Mouse (Mus musculus): ENCODE results near the gene BC030500.

The BC030500 gene

DNA sequence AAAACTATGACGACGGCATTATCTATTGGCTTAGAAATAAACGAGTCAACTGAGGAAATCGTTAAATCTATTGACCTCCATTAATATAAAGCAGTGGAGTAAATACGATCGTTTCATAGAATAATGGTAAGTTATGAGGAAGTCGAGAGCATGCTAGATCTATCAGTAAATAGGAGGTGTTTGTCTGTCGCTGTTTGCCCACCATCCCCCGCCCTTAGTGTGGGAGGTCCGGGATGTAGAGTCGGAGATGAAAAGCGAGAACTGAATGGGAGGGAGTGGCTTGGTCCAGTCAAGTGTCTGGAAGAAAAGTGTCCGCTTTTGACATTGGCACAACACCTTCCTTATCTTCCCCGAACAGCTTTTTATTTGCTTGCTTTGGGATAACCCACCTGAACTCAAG, at the start of gene BC030500:
Gene BC030500 (plus strand): TSS at position 79 of the 400 bp plus-strand sequence.
- DNase-seq (ENCODE audit: low read depth, low spot score), result no peak

DNA sequence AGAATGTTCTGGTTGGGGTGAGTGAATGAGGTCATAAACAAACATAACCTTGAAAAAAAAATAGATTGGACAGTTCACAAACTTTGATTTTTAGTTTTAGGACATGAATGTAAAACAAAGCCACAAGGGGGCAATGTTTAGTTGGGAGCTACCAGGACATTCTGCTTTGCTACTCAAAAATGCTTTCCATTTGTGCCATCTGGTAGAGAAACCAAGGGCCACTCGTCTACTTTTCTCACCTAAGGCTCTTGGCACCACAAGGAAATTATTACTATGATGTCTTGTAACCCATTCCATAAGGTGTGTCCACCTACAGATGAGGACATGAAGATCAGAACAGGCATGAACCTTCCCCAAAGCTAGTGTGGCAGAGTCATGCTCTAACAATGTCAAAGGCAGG, 25.1 kb upstream of the BC030500 start:
- DNase-seq (ENCODE audit: low read depth, low spot score), result no peak

DNA sequence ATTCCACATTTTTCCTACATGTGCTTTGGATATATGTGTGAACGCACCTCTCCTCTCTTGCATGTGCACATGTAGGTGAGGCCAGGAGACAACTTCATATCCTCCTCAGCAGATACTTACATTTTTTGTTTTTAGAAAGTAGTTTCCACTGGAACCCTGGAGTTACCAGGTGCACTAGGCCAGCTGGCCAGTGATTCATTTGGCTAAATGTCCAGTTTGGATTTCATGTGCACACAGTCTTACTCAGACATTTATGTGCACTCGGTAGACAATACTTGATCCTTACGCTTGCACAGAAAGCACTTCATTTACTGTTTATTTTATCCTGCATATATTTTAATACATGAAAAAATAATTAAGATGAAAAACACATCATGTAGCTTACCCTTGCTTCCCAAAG, 21.0 kb upstream of the BC030500 start:
- no peak for DNase-seq (ENCODE audit: low read depth, low spot score)

DNA sequence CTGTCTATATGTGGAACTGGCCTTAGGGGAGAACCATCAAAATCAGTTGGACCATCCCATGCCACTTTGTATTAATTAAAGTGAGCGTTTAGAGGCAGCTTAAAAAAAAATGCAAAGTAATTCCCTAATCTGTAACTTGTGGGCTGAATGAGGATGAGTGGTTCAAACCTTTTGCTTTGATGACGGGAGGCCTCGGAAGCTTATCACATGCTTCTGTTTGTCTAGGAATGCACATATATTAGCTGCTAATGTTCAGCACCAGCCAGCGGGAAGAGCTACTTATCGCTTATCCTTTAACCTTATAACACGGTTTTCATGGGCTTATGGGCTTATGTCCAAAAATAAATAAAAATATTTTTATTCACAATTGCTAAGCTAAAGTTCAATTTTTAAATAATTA, 15.6 kb upstream of the BC030500 start:
- no peak for DNase-seq (ENCODE audit: low read depth, low spot score)

DNA sequence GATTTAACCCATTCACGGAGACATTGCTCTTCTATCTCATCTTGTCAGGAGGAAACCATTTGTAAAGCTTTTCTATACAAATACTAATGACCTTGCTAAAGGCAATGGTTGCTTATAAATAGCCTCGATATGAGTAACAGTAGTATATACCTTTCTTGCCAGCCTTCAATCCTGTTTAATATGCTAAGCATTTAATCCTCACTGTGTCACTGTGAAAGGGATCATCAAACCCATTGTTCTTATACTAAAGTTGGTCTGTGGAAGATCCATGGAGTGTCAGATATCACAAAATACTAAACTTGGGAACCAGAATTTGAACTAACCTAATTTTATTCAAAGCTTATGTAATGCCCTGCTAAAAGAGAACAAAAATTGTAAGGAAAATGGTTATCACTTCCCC, 7.1 kb upstream of the BC030500 start:
- no peak for DNase-seq (ENCODE audit: low read depth, low spot score)

DNA sequence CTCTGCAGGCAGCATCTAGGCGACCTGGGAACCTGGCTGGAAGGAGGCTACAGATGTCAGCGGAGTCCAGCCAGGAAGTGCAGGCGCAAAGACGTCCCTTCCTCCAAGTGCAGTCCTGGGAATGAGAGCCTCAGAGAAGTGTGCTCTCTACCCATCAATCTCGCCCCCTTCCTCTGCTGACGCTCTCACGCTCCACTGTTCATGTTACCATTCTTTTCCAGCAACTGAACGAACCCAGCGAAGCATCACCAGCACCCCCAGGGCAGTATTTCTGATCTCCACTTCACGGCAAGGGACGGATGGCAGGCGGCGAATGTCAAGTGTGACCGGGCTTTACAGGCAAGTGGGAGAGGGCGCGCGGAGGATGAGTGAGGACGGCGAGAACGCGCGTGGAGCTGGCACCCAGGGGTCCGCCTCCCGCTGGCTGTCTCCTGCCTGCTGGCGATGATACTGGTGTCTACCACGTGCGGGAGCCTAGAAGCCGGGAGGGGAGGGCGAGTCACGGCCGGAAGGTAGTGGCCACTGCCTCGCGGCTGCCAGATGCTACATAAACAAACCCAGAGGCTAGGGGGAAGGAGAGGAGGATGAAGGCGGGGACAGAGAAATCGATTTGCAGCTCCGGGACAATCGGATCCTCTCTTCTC, 763 bp downstream of the BC030500 start, which contains the start of gene Galntl6:
Gene Galntl6 (minus strand): TSS at position 445 of the 644 bp plus-strand sequence.
- DNase-seq (ENCODE audit: low read depth, low spot score), result no peak

DNA sequence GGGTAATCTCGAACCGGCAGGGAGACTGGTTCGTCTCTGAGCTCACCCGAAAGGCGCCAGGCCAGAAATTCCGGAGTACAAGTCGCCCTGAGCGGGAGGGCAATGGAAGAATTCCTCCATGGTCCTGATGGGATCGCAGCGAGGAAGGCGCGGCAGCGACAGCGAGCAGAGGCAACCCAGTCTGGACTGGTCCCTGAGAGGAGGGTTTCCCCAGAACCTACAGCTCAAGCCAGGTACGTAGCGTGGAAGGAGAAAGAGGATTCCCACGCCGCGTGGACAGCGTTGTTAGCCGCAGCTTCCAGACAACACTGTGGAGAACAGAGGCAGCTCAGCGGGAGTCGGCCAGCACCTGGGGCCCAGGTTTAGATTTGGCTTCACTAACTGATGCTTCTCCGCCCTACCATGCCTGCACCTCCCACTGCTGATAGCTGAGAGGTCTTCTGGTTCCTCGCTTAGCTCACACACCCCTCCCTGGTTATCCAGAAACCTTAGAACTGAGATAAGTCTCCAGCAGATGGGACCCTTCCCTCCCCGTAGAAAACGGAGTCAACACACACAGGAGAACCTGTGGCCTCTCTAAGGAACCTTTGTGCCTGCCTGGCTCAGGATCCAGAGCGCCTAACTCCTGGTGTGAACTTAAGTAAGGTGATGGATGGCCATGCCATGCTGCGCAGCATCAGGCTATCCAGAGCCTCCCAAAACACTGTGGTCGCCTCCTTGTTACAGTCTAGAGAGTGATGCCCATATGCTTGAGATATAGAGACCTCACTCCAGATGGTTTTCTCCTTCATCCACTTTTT, 1.5 kb downstream of the BC030500 start:
- DNase-seq (ENCODE audit: low read depth, low spot score), result no peak

DNA sequence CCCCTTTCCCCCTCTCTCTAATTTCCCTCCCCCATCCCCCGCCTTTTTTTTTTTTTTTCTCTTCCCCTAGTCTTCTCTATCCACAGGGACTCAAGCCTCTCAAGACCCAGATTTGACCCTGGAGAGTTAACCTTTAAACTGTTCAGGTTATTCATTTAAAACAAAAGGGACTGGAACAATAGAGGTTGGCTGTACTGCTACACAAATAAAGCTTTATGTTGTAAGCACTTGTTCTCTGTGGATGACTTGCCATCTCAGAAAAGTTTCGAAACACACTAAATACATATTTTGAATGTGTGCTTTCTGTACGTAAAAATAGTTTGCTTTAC, 2.0 kb downstream of the BC030500 start:
- no peak for DNase-seq (ENCODE audit: low read depth, low spot score)

DNA sequence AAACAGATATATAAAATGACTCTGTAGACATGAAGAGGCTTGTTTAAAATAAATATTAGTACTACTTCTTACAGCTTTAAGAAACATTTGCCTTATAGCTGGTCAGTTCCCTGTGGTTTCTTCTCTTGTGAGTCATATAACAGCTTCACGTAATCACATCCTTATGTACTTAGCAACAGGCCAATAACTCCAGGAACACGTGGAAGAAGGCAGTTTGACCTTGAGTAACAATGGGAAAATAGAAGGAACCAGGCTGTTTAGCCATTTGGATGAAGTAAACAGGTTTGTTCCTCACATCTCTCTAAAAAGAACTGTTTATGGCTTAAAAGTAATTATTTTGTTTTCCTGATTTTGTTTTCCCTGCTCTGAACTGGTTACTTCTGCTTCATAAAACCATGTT, 3.6 kb downstream of the BC030500 start:
- DNase-seq (ENCODE audit: low read depth, low spot score), result no peak

DNA sequence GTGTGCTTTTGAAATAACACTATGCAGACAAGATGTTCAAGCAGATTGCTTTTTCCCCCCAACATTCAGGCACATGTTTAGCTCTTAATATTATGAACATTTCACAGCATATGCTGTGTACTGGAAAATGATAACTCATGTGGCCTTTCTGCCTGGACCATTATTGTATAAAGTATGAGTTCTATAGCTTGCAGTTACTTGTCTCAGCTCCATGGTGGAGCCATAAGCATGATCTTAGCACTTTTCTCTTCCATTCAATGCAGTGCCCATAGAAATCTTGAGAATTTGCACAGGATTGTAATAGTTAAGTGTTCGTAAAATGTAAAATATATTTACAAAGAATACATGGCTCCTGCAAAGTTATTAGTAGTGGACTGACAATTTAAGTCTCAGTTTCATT, 19.5 kb downstream of the BC030500 start:
- no peak for DNase-seq (ENCODE audit: low read depth, low spot score)

DNA sequence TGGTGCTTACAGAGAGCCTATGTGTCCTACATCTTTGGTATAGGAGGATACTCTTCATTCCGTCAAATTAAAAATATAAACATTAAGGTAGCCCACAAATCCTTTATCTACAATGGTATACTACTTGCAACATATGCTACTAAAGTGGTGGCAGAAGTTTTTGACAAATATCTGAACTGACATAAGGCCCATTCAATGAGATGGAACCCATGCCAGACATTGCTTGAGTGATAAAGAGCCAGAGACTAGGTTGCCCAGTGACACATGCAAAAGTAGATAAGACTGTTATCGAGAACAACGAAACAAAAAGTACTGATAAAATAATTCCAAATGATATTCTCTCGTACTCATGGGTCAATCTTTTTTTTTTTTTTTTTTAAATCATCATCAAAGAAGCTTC, 32.2 kb downstream of the BC030500 start:
- no peak for DNase-seq (ENCODE audit: low read depth, low spot score)

DNA sequence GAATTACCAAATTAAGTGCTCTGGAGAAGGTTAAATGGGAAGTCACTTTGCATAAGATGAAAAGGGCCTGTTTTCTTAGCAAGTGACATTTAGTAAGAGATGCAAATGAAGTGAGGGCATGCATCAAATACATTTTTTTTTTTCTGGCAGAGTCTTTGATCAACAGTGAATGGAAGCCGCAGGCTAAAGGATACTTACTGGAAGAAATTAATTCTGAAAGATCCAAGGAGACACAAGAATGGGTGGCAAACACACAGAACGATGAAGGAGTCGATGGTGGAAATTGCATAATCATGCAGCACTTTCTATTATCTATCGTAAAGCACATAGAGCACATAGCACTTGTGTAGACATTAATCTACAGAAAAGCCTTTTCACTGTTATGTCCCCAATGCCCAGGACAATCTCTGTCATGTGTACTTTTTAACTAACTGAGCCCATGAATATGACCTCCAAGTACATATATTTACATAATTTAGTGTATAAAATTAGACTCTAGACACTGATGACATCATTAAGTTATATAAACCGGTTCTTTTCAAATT, 45.7 kb downstream of the BC030500 start:
- DNase-seq (ENCODE audit: low read depth, low spot score), result no peak
